Mouse (Mus musculus) intestine, postnatal 0 days (tissue): ENCODE data around the gene Smarcc1. TPM values are rescaled to one million over a fixed set of nuclear protein-coding genes. Genes with fewer than 3 reads are reported as not detected.
A peak's percentile ranks its signal among the peaks of the same experiment; 100 is the strongest.

Experiments
- ATAC-seq: fragments of 200-750 bp; cut with Nextera tagmentation; 2 replicates; pipeline ENCODE4 v1.8.0; 2017; ENCODE audit warnings: mild to moderate bottlenecking, moderate TSS enrichment, moderate library complexity
- H3K27ac ChIP-seq: fragments of 300-500 bp; sonication (generic); 2 replicates; pipeline ENCODE4 v1.5.1; 2014; ENCODE audit warnings: mild to moderate bottlenecking, low read depth, low read length, moderate library complexity
- H3K27me3 ChIP-seq: fragments of 300-500 bp; sonication (generic); replicated peaks from 2 replicates; pipeline ENCODE4 v1.6.1; 2014; ENCODE audit warnings: low read length, mixed read lengths; ENCODE audit not compliant: control insufficient read depth, insufficient read depth
- H3K36me3 ChIP-seq: fragments of 300-500 bp; sonication (generic); 2 replicates; pipeline ENCODE4 v1.6.1; 2014; ENCODE audit warnings: mild to moderate bottlenecking, moderate library complexity; ENCODE audit not compliant: control insufficient read depth, insufficient read depth
- H3K4me1 ChIP-seq: fragments of 300-500 bp; sonication (generic); replicated peaks from 2 replicates; pipeline ENCODE4 v1.6.1; 2014; ENCODE audit warnings: antibody characterized with exemption, low read length, mixed read lengths; ENCODE audit not compliant: control insufficient read depth, insufficient read depth
- H3K4me2 ChIP-seq: fragments of 300-500 bp; sonication (generic); replicated peaks from 2 replicates; pipeline ENCODE4 v1.6.1; 2014; ENCODE audit warnings: low read depth, mild to moderate bottlenecking, moderate library complexity
- H3K4me3 ChIP-seq: fragments of 300-500 bp; sonication (generic); 2 replicates; pipeline ENCODE4 v1.5.1; 2014; ENCODE audit warnings: low read depth, low read length
- H3K9ac ChIP-seq: fragments of 300-500 bp; sonication (generic); 2 replicates; pipeline ENCODE4 v1.6.1; 2014; ENCODE audit warnings: mild to moderate bottlenecking, low read depth, low read length
- H3K9me3 ChIP-seq: fragments of 300-500 bp; sonication (generic); 2 replicates; pipeline ENCODE4 v1.6.1; 2016; ENCODE audit warnings: mixed run types; ENCODE audit not compliant: control insufficient read depth
- CTCF ChIP-seq: sonication (generic); IDR thresholded peaks from 2 replicates; pipeline ENCODE4 v1.5.1; 2016; ENCODE audit warnings: low read depth, mild to moderate bottlenecking, control low read depth, antibody characterized with exemption, moderate library complexity
- WGBS: fragments of 180-500 bp; shearing (Covaris S2); extraction: QIAGEN DNeasy Blood & Tissue Kit; methylation state at CpG from one replicate; pipeline ENCODE4 v1.1.7; 2014; 5-methylcytosine and 5-hydroxymethylcytosine counted together
- polyA plus RNA-seq: library from polyadenylated mRNA; unstranded; fragments of >200 nt; fragmentation: Nextera tagmentation; extraction: Ambion mirVana; gene quantifications from 2 replicates; pipeline ENCODE4 v1.2.1, GENCODE M21; 2015

The Smarcc1 gene
- polyA plus RNA-seq, 1 experiment from 2014 or later = 21.6 TPM

- Histone ChIP-seq H3K36me3 (peaks cover 64% of the 10 kb centered on the region), H3K4me1 (no peaks in the 10 kb centered on the region), H3K4me2 (no peak overlapping the region), H3K9ac (no peak overlapping the region), H3K9me3 (no peaks in the 10 kb centered on the region), H3K27me3 (no peaks in the 10 kb centered on the region), H3K27ac (no peak overlapping the region), H3K4me3 (no peak overlapping the region)
- 84% methylated on average over 4 of the region's 4 CpGs for WGBS
- ATAC-seq = no peak
- no peak for TF ChIP-seq CTCF
These were observed 106.8 kb downstream of the Smarcc1 start for GRCm38 (mm10) chr9:110224273-110224672.

DNA sequence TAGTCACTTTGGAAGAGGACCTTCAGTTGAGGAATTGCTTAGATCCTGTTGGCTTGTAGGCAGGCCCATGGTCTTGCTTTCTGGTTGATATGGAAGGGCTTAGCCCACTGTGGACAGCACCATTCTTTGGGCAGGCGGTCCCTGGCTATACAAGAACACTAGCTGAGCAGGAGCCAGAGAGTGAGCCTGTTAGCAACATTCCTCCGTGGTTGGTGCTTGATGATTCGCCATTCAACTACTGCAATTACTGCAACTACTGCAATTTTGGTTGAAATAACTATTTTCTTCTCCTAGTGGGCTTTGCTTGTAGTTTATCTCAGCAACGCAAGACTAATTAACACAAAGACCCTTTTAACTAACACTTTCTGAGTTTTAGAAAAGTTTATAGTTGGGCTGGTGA, 108.7 kb downstream of the Smarcc1 start:
- Histone ChIP-seq H3K9me3 (no peaks in the 10 kb centered on the region), H3K27ac (no peak overlapping the region), H3K4me2 (no peak overlapping the region), H3K4me1 (no peaks in the 10 kb centered on the region), H3K9ac (no peak overlapping the region), H3K4me3 (no peak overlapping the region), H3K27me3 (no peaks in the 10 kb centered on the region), H3K36me3 (peaks cover 64% of the 10 kb centered on the region)
- WGBS = 92% methylated on average over 4 of the region's 4 CpGs
- no peak for TF ChIP-seq CTCF
- no peak for ATAC-seq

DNA sequence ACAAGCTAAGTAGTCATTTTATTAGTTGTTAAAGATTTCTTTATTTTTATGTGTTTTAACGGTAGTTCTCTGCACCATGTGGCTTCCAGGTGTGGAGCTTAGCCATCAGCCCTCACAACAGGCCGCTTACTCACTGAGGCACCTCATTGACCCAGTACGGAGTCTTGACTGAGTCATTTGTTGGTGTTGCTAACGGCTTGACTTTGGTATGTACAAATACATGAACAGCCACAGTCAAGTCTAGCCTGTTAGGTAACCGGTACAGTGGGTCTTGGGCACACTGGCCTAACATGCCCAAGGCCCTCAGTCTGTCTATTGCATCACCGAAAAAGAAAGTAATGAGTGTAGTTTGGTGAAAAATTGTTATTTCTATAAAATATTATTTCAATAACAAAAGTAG, 111.2 kb downstream of the Smarcc1 start:
- TF ChIP-seq CTCF = no peak
- Histone ChIP-seq H3K4me2 (no peak overlapping the region), H3K9ac (no peak overlapping the region), H3K36me3 (peaks cover 43% of the 10 kb centered on the region), H3K27me3 (no peaks in the 10 kb centered on the region), H3K4me3 (no peak overlapping the region), H3K4me1 (no peaks in the 10 kb centered on the region), H3K27ac (no peak overlapping the region), H3K9me3 (no peaks in the 10 kb centered on the region)
- 89% methylated on average over 6 of the region's 6 CpGs for WGBS
- ATAC-seq = no peak

DNA sequence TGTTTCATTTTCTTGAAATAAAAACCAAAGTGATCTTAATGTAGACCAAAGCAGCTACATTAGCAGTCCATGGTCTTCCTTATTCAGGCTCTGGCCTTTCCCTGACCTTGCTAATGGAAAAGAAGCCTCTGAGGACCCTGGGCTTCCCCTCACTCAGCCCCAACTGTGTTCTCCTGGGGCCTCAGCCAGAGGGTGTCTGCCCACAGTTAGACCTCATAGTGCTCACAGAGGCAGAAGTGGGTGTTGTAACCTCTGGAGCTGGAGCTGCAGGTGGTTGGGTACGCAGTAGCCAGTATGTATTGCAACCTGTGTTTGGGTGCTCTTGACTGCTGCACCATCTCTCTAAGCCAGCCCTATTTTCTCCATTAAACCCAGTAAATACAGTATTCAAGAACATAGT, 111.6 kb downstream of the Smarcc1 start:
- H3K9ac ChIP-seq = no peak overlapping the region
- H3K27ac ChIP-seq = no peak overlapping the region
- WGBS = 95% methylated on average over 1 of the region's 1 CpGs
- H3K9me3 ChIP-seq = no peaks in the 10 kb centered on the region
- no peak overlapping the region for H3K4me3 ChIP-seq
- ATAC-seq = no peak
- no peak for TF ChIP-seq CTCF
- no peak overlapping the region for H3K4me2 ChIP-seq
- no peaks in the 10 kb centered on the region for H3K4me1 ChIP-seq
- no peaks in the 10 kb centered on the region for H3K27me3 ChIP-seq
- peaks cover 43% of the 10 kb centered on the region for H3K36me3 ChIP-seq

- peaks cover 46% of the 10 kb centered on the region for H3K36me3 ChIP-seq
- H3K4me3 ChIP-seq = no peak overlapping the region
- 74% methylated on average over 10 of the region's 10 CpGs for WGBS
- no peaks in the 10 kb centered on the region for H3K4me1 ChIP-seq
- H3K9me3 ChIP-seq = no peaks in the 10 kb centered on the region
- TF ChIP-seq CTCF = no peak
- H3K27ac ChIP-seq = no peak overlapping the region
- H3K27me3 ChIP-seq = no peaks in the 10 kb centered on the region
- H3K9ac ChIP-seq = no peak overlapping the region
- ATAC-seq = no peak
- H3K4me2 ChIP-seq = no peak overlapping the region
These were observed 112.2 kb downstream of the Smarcc1 start for GRCm38 (mm10) chr9:110229566-110230248.

GRCm38 (mm10) chr9:110230395-110231071, 113.0 kb downstream of the Smarcc1 start:
- Histone ChIP-seq H3K27ac (no peak overlapping the region), H3K4me1 (no peaks in the 10 kb centered on the region), H3K27me3 (no peaks in the 10 kb centered on the region), H3K4me3 (no peak overlapping the region), H3K9ac (no peak overlapping the region), H3K36me3 (peaks cover 49% of the 10 kb centered on the region), H3K9me3 (no peaks in the 10 kb centered on the region), H3K4me2 (no peak overlapping the region)
- WGBS = 81% methylated on average over 16 of the region's 16 CpGs
- TF ChIP-seq CTCF = no peak
- ATAC-seq = 0 out of 2 replicates have a peak, but pooled peaks have one; percentile 36
